In genomic region chr1:118481703-118482102, GRCm38 (mm10) we compare ENCODE assay signal across 8 mouse cellular contexts.
A peak's percentile ranks its signal among the peaks of the same experiment; 100 is the strongest.
DNase-seq lines count a peak whose midpoint lies in the region; ATAC-seq and TF ChIP-seq lines count a peak whose summit lies in the region.

No protein-coding gene starts in this region.

- no peak for ATAC-seq in stomach, postnatal 0 days (ENCODE audit: low FRiP score, low TSS enrichment)

- TF ChIP-seq CTCF in stomach, postnatal 0 days (IDR thresholded peaks at IDR 0.05; ENCODE audit: low read depth): no peak

- H3K27me3 ChIP-seq in stomach, postnatal 0 days (ENCODE audit: control insufficient read depth, insufficient read depth, low read length): no peaks in the 10 kb centered on the region

- no peak overlapping the region for H3K9ac ChIP-seq in stomach, postnatal 0 days (ENCODE audit: low read length)

- no peak for TF ChIP-seq EP300 in stomach, postnatal 0 days (optimal IDR thresholded peaks at IDR 0.05)

- no peak overlapping the region for H3K4me2 ChIP-seq in stomach, postnatal 0 days (replicated peaks; ENCODE audit: low read depth)

- 63% methylated on average over 6 of the region's 6 CpGs for WGBS in stomach, postnatal 0 days

- peak; percentile 96 for DNase-seq in heart, adult 11 months
- DNase-seq in heart, postnatal 25 days (ENCODE audit: low spot score): no peak
- DNase-seq in right cerebral cortex, adult 18-20 months: peak; percentile 74
- DNase-seq in right cerebral cortex, postnatal 4 days: no peak
- peak; percentile 49 to 66 for DNase-seq in left cerebral cortex, adult 9 months (ENCODE audit: low spot score in 2 of 2)
- no peak for DNase-seq in stomach, postnatal 0 days (ENCODE audit: low spot score)
- DNase-seq in adrenal gland, postnatal 10 days: no peak
- DNase-seq in spleen, postnatal 4 days (ENCODE audit: low spot score in 2 of 2): no peak

- 0 out of 2 replicates have a peak, but pooled peaks cover under 1% of the 10 kb centered on the region for H3K4me1 ChIP-seq in stomach, postnatal 0 days (replicated peaks; ENCODE audit: control insufficient read depth, insufficient read depth)

- no peaks in the 10 kb centered on the region for H3K9me3 ChIP-seq in stomach, postnatal 0 days (ENCODE audit: control insufficient read depth, low read length)

- intact Hi-C loops in heart, postnatal 25 days (cut with DNase I): no loop called here

- H3K27ac ChIP-seq in stomach, postnatal 0 days (replicated peaks): peak overlapping the region; percentile 49; the same call in 1 of the 2 replicates

- H3K4me3 ChIP-seq in stomach, postnatal 0 days (ENCODE audit: low read depth, low read length): no peak overlapping the region

- H3K36me3 ChIP-seq in stomach, postnatal 0 days (ENCODE audit: control insufficient read depth, insufficient read depth, low read length): no peaks in the 10 kb centered on the region

Comparison
In these comparisons a context has a peak if more than half of its experiments do, and no peak if none do; other contexts are left out.
1. DNase-seq: peak in heart, adult 11 months (single experiment), right cerebral cortex, adult 18-20 months (single experiment) and left cerebral cortex, adult 9 months (2 of 2); none in heart, postnatal 25 days (single experiment), right cerebral cortex, postnatal 4 days (single experiment), stomach, postnatal 0 days (single experiment), adrenal gland, postnatal 10 days (single experiment) and spleen, postnatal 4 days (0 of 2).